Mouse (Mus musculus) testis, adult 2 months (tissue): ENCODE data around the gene Tspan2. TPM values are rescaled to one million over a fixed set of nuclear protein-coding genes. Genes with fewer than 3 reads are reported as not detected.

Experiments used
- H3K27ac ChIP-seq: fragments of 200-500 bp; 2 replicates; pipeline ENCODE4 v1.5.1; 2012; ENCODE audit warnings: low read depth, low read length; ENCODE audit not compliant: control insufficient read depth, insufficient read depth
- H3K27me3 ChIP-seq: fragments of 200-500 bp; 2 replicates; pipeline ENCODE4 v1.6.1; 2012; ENCODE audit warnings: mild to moderate bottlenecking, low read length, moderate library complexity; ENCODE audit not compliant: control insufficient read depth, insufficient read depth
- H3K36me3 ChIP-seq: fragments of 200-500 bp; 2 replicates; pipeline ENCODE4 v1.6.1; 2012; ENCODE audit warnings: mild to moderate bottlenecking, low read length; ENCODE audit not compliant: control insufficient read depth, insufficient read depth
- H3K4me1 ChIP-seq: fragments of 200-500 bp; 2 replicates; pipeline ENCODE4 v1.6.1; 2012; ENCODE audit warnings: low read length; ENCODE audit not compliant: control insufficient read depth, insufficient read depth
- H3K4me3 ChIP-seq: fragments of 200-500 bp; 2 replicates; pipeline ENCODE4 v1.5.1; 2012; ENCODE audit warnings: low read depth, mild to moderate bottlenecking, low read length, moderate library complexity, mixed read lengths; ENCODE audit not compliant: control insufficient read depth
- CTCF ChIP-seq: fragments of 200-500 bp; IDR thresholded peaks from 2 replicates; pipeline ENCODE4 v1.5.1; 2012; ENCODE audit warnings: low read depth, mild to moderate bottlenecking, inconsistent platforms, low read length, moderate library complexity; ENCODE audit not compliant: control insufficient read depth, insufficient read depth, insufficient replicate concordance
- POLR2A ChIP-seq: fragments of 200-500 bp; IDR thresholded peaks from 2 replicates; pipeline ENCODE4 v1.6.1; 2012; ENCODE audit warnings: low read depth, mild to moderate bottlenecking, inconsistent platforms, low read length, moderate library complexity; ENCODE audit not compliant: control insufficient read depth
- polyA plus RNA-seq: library from polyadenylated mRNA; depleted of rRNA; stranded (reverse); fragments of >200 nt; gene quantifications from 2 replicates; pipeline ENCODE4 v1.2.3, GENCODE M21; 2012; rRNA removed

Tspan2 gene
- polyA plus RNA-seq, 1 experiment, result 0.98 TPM

- TF ChIP-seq POLR2A (no peak), CTCF (no peak)
- H3K4me3 ChIP-seq, result no peak overlapping the region
- H3K4me1 ChIP-seq, result no peaks in the 10 kb centered on the region
- H3K36me3 ChIP-seq, result no peaks in the 10 kb centered on the region
- H3K27ac ChIP-seq, result no peak overlapping the region
- H3K27me3 ChIP-seq, result no peaks in the 10 kb centered on the region
Observed at GRCm38 (mm10) chr3:102773018-102773417, 38.7 kb downstream of the Tspan2 start.

DNA sequence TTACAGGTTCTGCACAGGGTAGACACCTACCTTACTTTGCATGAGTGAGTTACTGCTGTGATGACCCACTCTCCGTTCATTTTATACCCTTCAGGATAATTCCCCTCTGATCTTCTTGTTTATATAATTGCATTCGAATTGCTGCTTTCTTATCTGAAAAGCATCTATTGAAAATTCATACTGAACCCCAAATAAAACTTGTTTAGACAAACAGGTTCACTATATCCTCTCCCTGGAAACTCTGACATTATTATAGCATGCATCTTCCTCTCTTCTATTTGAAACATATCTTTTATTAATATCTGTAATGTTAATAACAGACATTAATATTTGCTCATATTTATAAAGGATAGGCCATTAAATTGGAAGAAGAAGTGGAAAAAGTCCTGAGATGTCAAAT lies 48.3 kb downstream of the Tspan2 start, which contains the start of gene Tshb:
TSS of gene Tshb (minus strand) at position 101 of the 400 bp plus-strand sequence.
- Histone ChIP-seq H3K4me1 (no peaks in the 10 kb centered on the region), H3K27ac (no peak within 1 kb of the TSS), H3K36me3 (no peaks in the 10 kb centered on the region), H3K4me3 (no peak within 1 kb of the TSS), H3K27me3 (no peaks in the 10 kb centered on the region)
- TF ChIP-seq CTCF (no peak), POLR2A (no peak)

DNA sequence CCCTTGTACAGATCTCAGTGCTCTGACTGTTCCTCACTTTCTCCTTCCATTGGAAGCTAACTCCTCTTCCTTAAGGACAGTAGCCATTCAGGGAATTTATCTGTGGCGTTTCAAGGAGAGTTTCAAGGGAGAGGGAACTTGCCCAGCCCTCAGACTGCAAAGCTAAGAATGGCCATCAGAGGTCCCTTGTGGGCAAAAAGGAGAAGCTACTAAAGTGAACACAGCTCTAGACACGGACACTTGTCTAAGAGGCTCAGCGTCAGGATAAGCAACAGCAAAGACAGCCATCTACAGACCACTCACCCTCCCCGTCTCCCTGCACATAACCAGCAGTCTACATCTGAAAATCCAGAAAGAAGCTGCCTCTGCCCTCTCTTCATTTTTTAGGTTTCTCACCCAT lies 53.0 kb downstream of the Tspan2 start:
- Histone ChIP-seq H3K27me3 (no peaks in the 10 kb centered on the region), H3K4me3 (no peak overlapping the region), H3K27ac (no peak overlapping the region), H3K4me1 (no peaks in the 10 kb centered on the region), H3K36me3 (no peaks in the 10 kb centered on the region)
- TF ChIP-seq CTCF (no peak), POLR2A (no peak)

GRCm38 (mm10) chr3:102803937-102804336 lies 69.6 kb downstream of the Tspan2 start:
- TF ChIP-seq CTCF (no peak), POLR2A (no peak)
- H3K4me3 ChIP-seq, result no peak overlapping the region
- H3K27me3 ChIP-seq, result no peaks in the 10 kb centered on the region
- no peaks in the 10 kb centered on the region for H3K36me3 ChIP-seq
- no peak overlapping the region for H3K27ac ChIP-seq
- no peaks in the 10 kb centered on the region for H3K4me1 ChIP-seq

DNA sequence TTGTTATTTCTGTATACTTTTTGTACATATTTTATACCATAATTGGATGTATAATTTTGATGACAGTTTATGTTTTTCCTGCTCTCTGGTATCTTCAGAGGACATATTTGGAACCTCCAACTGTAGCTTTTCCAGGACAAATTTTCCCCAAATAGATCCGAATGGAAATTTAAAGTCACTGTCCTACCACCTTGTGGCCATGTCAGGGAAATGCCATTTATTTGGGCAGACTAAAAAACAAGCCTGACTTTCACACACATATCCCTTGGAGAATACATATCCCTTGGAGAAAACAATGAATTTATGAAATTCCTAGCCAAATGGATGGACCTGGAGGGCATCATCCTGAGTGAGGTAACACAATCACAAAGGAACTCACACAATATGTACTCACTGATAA lies 108.1 kb downstream of the Tspan2 start:
- Histone ChIP-seq H3K27ac (no peak overlapping the region), H3K36me3 (no peaks in the 10 kb centered on the region), H3K4me3 (no peak overlapping the region), H3K4me1 (no peaks in the 10 kb centered on the region), H3K27me3 (no peaks in the 10 kb centered on the region)
- no peak for TF ChIP-seq CTCF
- TF ChIP-seq POLR2A, result no peak

- no peaks in the 10 kb centered on the region for H3K27me3 ChIP-seq
- H3K36me3 ChIP-seq, result no peaks in the 10 kb centered on the region
- no peaks in the 10 kb centered on the region for H3K4me1 ChIP-seq
- TF ChIP-seq CTCF, result no peak
- no peak for TF ChIP-seq POLR2A
- no peak overlapping the region for H3K4me3 ChIP-seq
- no peak overlapping the region for H3K27ac ChIP-seq
Observed at GRCm38 (mm10) chr3:102848661-102849060, 114.3 kb downstream of the Tspan2 start.

Other genes with a start within 250 kb of the Tspan2 start
- gene Tshb, start 48.2 kb downstream of the Tspan2 start, polyA plus RNA-seq, result 3.8 and 4.5 TPM in 2 replicates
- 28.9 and 33.5 TPM in 2 replicates for gene Sycp1, start 201.6 kb downstream of the Tspan2 start, polyA plus RNA-seq
- 0.40 and 0.43 TPM in 2 replicates for gene Nr1h5, start 229.6 kb downstream of the Tspan2 start, polyA plus RNA-seq